Comparison of ENCODE assay signal across 10 mouse cellular contexts in genomic region chr10:18710949-18711348, GRCm38 (mm10). TPM values are rescaled to one million over a fixed set of nuclear protein-coding genes. Genes with fewer than 3 reads are reported as not detected.
A peak's percentile ranks its signal among the peaks of the same experiment; 100 is the strongest.
DNase-seq lines count a peak whose midpoint lies in the region; ATAC-seq lines count a peak whose summit lies in the region.
"Had no signal": no experiment of that assay in that cellular context is flagged by ENCODE, and none has a peak within 500 bp of the region (broad histone marks: within the 10 kb centered on the region; RNA-seq: fewer than 3 reads in every experiment).

No protein-coding gene starts in this region.

- peak; percentile 6 for DNase-seq in adrenal gland, postnatal 10 days
- no peak for DNase-seq in adrenal gland, postnatal 14 days
- no peak for DNase-seq in midbrain, embryonic 14.5 days
- peak; percentile 56 for DNase-seq in layer of hippocampus, adult 9-11 months
- peak; percentile 23 for DNase-seq in right cerebral cortex, postnatal 25 days
- DNase-seq in urinary bladder, postnatal 36 days (ENCODE audit: low spot score in 2 of 2) = no peak
- DNase-seq: kidney, adult 11 months had no signal

- 0 out of 2 replicates have a peak, but pooled peaks cover 5% of the 10 kb centered on the region for H3K4me1 ChIP-seq in midbrain, embryonic 15.5 days
- H3K4me1 ChIP-seq in midbrain, embryonic 14.5 days (ENCODE audit: control insufficient read depth, insufficient read depth, low read length) = peaks cover 6% of the 10 kb centered on the region; the same call in 1 of the 2 replicates

- H3K4me3 ChIP-seq in midbrain, embryonic 15.5 days = no peak overlapping the region
- no peak overlapping the region for H3K4me3 ChIP-seq in midbrain, embryonic 14.5 days (replicated peaks; ENCODE audit: low read depth, low read length)

- H3K27me3 ChIP-seq in midbrain, embryonic 15.5 days (replicated peaks) = no peaks in the 10 kb centered on the region
- no peaks in the 10 kb centered on the region for H3K27me3 ChIP-seq in midbrain, embryonic 14.5 days (ENCODE audit: control insufficient read depth, insufficient read depth, low read length)

- no peaks in the 10 kb centered on the region for H3K36me3 ChIP-seq in midbrain, embryonic 15.5 days (replicated peaks)
- no peaks in the 10 kb centered on the region for H3K36me3 ChIP-seq in midbrain, embryonic 14.5 days (ENCODE audit: control insufficient read depth, insufficient read depth, low read length)

- 68% methylated on average over 6 of the region's 6 CpGs for WGBS in midbrain, embryonic 15.5 days
- WGBS in midbrain, embryonic 14.5 days = 72% methylated on average over 6 of the region's 6 CpGs

- no peak for ATAC-seq in midbrain, embryonic 15.5 days (replicated peaks)
- no peak for ATAC-seq in midbrain, embryonic 14.5 days (ENCODE audit: low FRiP score, low TSS enrichment)
- ATAC-seq in erythroid progenitor cell, adult 5-6 weeks (replicated peaks; ENCODE audit: low FRiP score, poor library complexity, severe bottlenecking) = no peak

- H3K27ac ChIP-seq in midbrain, embryonic 15.5 days = 0 out of 2 replicates have a peak overlapping the region, but pooled peaks have one; percentile 23
- H3K27ac ChIP-seq in midbrain, embryonic 14.5 days (replicated peaks; ENCODE audit: low read depth, low read length) = no peak overlapping the region
- H3K27ac ChIP-seq: macrophage had no signal

- no peaks in the 10 kb centered on the region for H3K9me3 ChIP-seq in midbrain, embryonic 15.5 days
- no peaks in the 10 kb centered on the region for H3K9me3 ChIP-seq in midbrain, embryonic 14.5 days (ENCODE audit: control insufficient read depth, low read length)

- H3K9ac ChIP-seq in midbrain, embryonic 15.5 days = no peak overlapping the region
- no peak overlapping the region for H3K9ac ChIP-seq in midbrain, embryonic 14.5 days (replicated peaks; ENCODE audit: low read length)

- no peak overlapping the region for H3K4me2 ChIP-seq in midbrain, embryonic 15.5 days
- H3K4me2 ChIP-seq in midbrain, embryonic 14.5 days (ENCODE audit: low read length) = no peak overlapping the region

RNA-seq across cellular contexts. Expression of gene Arfgef3, which starts 32.8 kb away (rescaled TPM):
- 1 to 10 TPM; 4.9 to 6.6 TPM for total RNA-seq in adrenal gland, postnatal 10 days (2021)
- 5.4 and 7.0 TPM in 2 replicates for total RNA-seq in adrenal gland, postnatal 14 days (2021)
- 6.6 and 7.3 TPM in 2 replicates for polyA plus RNA-seq in midbrain, embryonic 15.5 days (2015; fragmentation: Nextera tagmentation; extraction: Ambion mirVana)
- 7.8 and 8.7 TPM in 2 replicates for polyA plus RNA-seq in midbrain, embryonic 14.5 days (2014; fragmentation: Nextera tagmentation; extraction: Ambion mirVana)
- not detected in 2 replicates for total RNA-seq in erythroid progenitor cell, adult 5-6 weeks (2015; ENCODE audit: low replicate concordance)
- total RNA-seq in erythroid progenitor cell, adult 5-6 weeks (2017; ENCODE audit: low replicate concordance) = under 0.01 TPM in 1 of 2 replicates, not detected in the other

Comparison
In these comparisons a context has a peak if more than half of its experiments do, and no peak if none do; other contexts are left out.
1. DNase-seq: peak in adrenal gland, postnatal 10 days (single experiment), layer of hippocampus, adult 9-11 months (single experiment) and right cerebral cortex, postnatal 25 days (single experiment); none in adrenal gland, postnatal 14 days (single experiment), midbrain, embryonic 14.5 days (single experiment) and urinary bladder, postnatal 36 days (0 of 2).